Mouse (Mus musculus) kidney, postnatal 4 days (tissue): ENCODE results near the gene Uvrag.
"Not testable (repeated sequence)": the region's sequence is repeated elsewhere in the genome, so short reads cannot be mapped to it uniquely, and the experiment has no call there.

Experiments used
- DNase-seq, 2 experiments: peaks; one replicate each; pipeline ENCODE4 v3.0.0; 2021; ENCODE audit warnings: mixed read lengths in 2 of 2

The Uvrag gene

DNA sequence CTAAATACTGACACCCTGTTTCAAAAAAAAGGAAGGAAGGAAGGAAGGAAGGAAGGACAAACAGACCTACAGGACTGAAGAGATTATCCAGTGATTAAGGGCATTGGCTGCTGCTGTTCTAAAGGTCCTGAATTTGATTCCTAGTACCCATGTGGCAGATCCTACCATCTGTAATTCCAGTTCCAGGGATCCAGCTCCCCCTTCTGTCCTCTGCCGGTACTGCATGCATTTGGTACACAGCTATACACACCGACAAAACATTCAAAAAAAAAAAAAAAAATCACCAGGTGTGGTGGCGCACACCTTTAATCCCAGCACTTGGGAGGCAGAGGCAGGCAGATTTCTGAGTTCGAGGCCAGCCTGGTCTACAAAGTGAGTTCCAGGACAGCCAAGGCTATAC lies 45.8 kb downstream of the Uvrag start:
- peak; percentile 61 to 62 for DNase-seq

DNA sequence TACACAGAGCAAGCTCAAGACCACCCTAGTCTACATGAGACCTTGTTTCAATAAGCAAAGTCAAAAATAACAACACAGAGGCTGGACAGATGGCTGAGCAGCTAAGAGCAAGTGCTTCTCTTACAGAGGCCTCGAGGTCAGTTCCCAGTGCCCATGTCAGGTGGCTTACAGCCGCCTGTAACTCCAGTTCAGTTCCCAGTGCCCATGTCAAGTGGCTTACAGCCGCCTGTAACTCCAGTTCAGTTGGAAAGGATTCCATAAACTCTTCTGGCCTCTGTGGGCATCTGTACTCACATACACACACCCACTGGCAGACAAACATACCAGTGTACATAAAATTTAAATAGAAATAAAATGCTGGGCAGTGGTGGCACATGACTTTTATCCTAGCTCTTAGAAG lies 46.6 kb downstream of the Uvrag start:
- DNase-seq: no peak

DNA sequence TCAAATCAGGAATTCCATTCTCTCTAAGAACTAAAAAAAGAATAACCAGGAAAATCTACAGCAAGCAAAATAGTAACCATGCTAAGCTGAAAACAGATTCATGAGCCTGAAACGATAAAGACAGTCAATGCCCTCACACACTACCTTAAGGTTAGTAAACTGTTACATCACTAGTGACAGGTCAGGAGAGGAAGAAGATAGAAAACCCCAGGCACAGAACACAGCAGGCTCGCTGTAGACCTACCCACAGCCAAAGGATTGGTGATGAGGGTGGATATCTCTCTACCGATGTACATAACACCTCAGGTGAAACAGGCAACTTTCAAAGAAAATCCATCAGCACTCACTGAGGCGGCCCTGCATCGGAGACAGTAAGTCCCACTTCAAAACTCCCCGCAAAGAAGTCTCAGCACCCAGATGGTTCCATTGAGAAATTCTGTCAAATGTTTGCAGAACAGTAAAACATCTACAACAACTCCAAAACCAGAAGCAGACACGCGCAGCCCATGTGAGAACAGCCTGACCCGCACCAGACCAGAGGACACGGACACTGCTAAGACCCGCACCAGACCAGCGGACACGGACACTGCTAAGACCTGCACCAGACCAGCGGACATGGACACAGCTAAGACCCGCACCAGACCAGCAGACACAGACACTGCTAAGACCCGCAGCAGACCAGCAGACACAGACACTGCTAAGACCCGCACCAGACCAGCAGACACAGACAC lies 48.9 kb downstream of the Uvrag start:
- peak; percentile 24 to 55 for DNase-seq

DNA sequence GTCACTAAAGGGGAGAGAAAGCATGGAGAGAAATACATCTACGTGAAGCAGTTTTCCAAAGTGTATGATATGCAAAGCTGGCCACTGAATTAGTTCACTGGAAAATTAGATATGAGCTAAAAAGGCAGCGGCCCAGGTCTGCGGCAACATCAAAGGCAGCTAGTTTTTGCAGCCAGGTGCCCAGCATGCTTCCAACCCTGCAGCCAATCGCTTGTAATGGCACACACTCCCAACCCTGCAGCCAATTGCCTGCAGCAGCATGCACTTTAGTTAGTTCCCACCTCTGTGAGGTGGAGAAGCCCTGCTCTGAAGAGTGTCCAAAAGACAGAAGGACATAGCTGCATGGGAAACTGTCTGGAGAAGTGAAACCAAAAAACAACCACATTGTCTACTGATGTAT lies 51.2 kb downstream of the Uvrag start:
- DNase-seq: no peak

DNA sequence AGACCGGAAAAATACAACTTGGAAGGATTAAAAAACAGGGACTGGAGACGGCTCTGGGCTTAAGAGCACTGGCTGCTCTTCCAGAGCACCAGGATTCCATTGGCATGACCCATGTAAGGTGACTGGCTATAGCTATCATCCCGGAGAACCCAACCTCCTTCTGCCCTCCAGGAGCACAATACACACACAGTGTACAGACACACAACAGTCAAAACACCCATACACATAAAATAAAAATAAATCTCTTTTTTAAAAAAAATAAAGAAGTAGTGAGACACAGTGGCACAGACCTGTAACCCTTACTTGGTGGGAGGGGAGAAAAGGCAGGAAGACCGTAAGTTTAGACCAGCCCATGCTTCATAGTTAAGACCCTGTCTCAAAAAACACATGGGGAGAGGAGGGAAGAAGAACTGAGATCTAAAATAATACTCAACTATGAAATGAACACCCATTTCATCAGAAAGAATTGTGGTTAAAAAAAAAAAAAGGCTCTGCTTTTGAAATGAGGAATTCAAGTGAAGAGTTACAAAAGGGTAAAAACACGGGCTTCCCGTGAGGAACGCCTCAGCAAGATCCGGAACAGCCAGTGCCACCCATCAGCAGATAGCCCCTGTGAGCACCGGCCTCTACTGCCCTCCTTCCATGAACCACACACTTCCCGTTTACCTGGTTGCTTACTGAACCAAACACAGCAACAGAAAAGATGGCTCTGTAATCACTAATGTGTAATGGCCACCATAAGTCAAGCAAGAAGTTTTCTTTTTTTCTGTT lies 52.2 kb downstream of the Uvrag start:
- no peak for DNase-seq

DNA sequence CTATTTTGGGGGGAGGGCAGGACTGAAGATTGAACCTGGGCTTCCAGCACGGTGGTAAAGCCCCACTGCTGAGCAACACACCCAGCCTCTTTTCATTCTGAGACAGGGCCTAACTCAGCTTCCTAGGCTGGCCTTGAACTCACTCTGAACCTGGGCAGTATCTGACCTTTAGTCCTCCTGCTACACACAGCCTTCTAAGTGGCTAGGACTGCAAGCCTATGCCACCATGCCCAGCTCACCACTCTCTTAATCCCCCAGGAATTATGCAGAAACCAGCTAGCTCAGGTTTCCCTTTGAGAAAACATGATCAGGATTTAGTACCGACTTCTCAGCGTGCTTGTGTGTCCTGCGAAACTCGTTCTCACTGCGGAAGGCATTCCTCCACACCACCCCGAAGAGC lies 53.4 kb downstream of the Uvrag start:
- DNase-seq: no peak

DNA sequence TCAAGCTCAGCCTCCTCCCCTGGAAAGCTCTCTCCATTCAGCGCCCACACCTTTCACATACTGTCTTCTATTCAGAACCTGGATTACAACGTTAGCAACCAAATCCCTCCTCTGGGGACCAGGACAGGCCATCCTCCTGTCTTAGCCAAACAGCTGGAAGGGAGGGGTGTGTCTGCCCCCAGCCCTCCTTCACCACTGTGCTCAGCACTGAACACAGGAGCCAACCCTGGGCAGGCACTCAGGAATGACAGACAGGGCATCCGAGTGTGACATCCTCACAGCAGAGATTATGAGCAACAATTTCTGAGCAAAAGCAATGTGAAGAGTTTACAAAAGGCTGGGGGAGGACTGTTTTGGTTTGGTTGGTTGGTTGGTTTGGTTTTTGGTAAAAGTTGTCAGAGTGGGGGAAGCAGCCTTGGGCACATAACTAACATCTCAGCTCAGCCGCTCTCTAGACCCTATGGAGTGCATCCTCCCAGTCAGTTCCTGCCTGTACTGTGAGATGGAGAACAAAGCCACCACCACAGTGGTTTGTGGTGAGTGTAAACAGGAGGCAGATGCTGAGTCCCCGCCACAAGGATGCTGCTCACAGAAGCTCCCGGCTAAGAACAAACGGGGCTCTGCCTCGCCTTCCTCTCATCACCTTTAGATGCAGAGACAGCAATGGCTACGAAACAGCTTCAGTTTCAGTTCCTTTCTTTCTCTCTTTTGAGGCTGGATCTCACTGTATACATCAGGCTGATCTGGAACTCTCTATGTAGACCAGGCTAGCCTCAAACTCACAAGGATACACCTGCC lies 54.1 kb downstream of the Uvrag start:
- DNase-seq: peak in 1 of 2 experiments; percentile 8

DNA sequence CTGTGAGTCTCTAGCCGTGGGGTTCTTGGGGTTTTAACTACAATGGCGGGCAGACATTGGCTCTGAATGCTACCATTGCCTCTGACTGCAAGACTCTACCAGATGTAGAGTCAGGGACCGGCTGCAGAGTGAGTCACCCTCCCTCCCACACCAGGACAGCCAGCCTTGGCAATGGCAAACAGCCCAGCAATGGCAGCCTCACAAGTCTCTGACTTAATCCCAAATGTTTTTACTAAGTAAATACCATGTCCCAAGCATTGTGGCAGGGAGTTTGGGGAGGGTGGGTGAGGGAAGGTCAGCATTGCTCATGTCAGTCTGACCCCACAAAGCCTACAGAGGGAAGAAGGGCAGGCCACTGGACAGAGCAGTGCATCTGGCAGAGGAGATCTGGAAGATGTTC lies 55.7 kb downstream of the Uvrag start:
- peak in 1 of 2 experiments; percentile 4 for DNase-seq

GRCm38 (mm10) chr7:99079522-99079921 lies 61.4 kb downstream of the Uvrag start:
- DNase-seq: peak; percentile 81

GRCm38 (mm10) chr7:99078805-99079204 lies 62.1 kb downstream of the Uvrag start:
- DNase-seq: no peak

DNA sequence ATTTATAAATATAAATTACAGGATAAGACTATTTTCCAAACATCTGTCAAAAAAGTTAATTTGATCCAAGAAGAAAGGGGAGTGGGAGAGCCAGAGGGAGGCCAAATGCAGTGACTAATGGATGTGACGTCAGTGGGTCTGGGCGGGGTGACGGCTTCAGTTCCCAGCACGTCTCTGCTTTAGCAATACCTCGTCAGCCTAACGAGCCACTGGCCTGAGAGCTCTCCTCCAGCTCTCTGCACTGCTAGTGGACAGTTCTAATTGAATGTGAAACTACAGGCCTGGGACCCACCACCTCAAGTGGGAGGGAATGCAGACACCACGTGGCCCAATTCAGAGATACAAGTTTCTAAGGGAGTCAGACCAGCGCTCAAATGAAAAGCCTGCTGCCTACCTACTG lies 63.7 kb downstream of the Uvrag start:
- DNase-seq: peak; percentile 68 to 76

DNA sequence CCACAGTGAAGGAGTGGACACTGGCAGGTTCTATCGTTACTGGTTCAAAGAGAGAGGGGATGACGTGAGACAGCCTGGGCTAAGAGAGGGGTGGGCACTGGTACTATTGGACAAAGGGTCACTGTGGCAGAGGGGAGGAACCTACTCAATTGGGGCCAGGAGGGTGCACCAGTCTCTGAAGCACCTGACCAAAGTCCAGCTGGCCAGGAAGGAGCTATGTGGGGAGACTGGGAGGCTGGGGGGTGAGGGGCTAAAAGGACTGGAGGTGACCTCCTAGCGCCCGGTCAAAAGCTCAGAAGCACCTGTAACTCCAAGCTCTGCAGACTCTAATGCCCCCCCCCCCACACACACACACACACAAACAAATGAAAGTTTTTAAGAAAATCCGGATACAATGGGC lies 65.8 kb downstream of the Uvrag start:
- DNase-seq: no peak

- DNase-seq: peak; percentile 69 to 79
These were observed 67.1 kb downstream of the Uvrag start for GRCm38 (mm10) chr7:99073734-99074372.

GRCm38 (mm10) chr7:99067710-99068109 lies 73.2 kb downstream of the Uvrag start:
- DNase-seq: no peak

- DNase-seq: no peak
These were observed 75.0 kb downstream of the Uvrag start for GRCm38 (mm10) chr7:99065920-99066319.

DNA sequence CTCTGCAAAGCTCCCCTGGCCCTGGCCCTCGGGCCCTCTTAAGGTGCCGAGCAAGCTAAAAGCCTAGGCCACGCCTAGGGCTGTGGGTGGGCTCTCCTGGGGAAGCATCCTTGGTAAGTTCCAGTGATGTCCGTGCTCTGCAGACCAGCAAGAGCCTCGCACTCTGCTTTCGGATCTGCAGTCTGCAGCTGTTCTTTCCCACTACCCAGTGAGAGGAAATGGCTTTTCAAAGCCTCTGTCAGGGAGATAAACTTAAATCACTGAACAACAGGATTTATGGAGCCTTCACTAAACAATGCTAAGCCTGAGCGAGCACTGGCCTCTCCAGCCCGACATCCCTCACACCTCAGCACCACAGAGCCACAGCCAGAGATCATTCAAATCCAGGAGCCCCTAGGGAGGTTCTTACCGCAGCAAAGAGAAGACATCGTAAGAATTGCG lies 75.5 kb downstream of the Uvrag start:
- DNase-seq: peak; percentile 46 to 59

DNA sequence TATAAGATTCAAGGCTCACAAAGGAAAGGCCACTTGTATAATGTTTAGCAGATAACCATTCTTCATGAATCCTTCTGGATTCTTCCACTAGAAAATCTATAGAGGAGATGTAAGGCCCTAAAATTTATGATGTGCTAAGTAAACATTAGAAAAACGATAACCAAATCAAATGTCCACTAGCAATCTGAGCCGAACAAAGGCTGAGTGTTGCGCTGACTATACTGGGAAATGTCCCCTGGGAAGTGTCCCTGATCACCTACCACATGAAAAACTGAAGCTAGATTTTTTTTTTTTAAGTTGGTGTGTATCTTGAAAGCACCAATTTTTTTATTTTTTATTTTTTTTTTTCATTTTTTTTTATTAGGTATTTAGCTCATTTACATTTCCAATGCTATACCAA lies 76.1 kb downstream of the Uvrag start:
- DNase-seq: no peak

DNA sequence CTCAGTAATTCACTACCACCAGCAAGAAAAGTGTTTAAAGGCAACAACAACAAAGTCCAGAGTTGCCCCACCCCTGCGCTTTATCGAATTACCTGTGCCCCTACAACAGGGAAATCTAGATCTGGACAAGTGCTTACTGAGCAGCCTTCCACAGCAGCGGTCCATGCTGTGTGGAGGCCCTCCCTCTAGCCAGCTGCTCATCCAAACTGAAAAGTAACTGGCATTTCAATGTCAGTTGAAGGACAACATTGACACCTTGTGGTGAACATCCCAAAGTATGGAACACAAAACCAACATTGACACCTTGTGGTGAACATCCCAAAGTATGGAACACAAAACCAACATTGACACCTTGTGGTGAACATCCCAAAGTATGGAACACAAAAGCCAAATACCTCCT lies 78.7 kb downstream of the Uvrag start:
- not testable (repeated sequence) for DNase-seq

- no peak for DNase-seq
These were observed 79.8 kb downstream of the Uvrag start for GRCm38 (mm10) chr7:99061056-99061680.

DNA sequence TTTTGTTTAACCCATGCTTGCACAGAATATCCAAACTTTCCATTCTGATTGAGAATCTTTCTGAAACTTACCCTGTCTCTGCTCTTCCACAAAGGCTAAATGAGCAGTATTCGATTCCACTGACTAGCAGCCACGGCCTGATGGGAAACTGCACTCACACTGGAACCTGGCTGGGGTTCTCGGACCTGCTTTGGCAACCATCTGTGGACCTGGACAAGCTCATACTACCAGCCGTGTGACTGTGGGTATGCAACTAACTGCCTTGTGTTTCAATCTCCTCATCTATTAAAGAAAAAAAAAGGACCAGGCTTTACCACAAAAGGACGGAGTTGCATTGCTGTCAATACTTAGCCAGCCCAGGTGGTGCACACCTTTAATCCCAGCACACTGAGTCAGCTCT lies 80.5 kb downstream of the Uvrag start:
- DNase-seq: no peak

DNA sequence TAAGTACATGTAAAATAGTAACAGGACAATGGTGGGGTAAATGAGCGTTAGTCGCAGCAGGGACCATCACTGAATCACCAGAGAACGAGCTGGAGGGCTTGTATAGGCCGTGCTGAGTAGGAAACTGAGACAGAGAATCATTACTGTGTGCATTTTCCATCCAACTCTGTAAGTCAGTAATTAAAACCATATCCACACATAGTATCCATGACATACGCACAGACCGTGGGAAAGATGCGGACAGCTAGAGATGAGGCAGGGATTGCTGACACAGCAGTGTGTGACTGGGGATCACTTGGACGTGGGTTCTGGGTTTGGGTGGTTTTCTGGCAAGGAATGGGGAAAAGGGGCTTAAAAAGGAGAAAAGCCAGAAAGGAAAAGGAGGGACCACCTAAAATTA lies 81.0 kb downstream of the Uvrag start:
- DNase-seq: no peak

- DNase-seq: no peak
These were observed 83.8 kb downstream of the Uvrag start for GRCm38 (mm10) chr7:99057053-99057630.
